Mouse (Mus musculus) forebrain, embryonic 11.5 days (tissue): ENCODE measurements around the gene Gpr137c. TPM values are rescaled to one million over a fixed set of nuclear protein-coding genes. Genes with fewer than 3 reads are reported as not detected.

Experiments
- ATAC-seq: fragments of 200-750 bp; cut with Nextera tagmentation; replicated peaks from 2 replicates; pipeline ENCODE4 v1.8.0; 2017; ENCODE audit warnings: moderate TSS enrichment; ENCODE audit not compliant: low FRiP score
- DNase-seq: peaks from one replicate; pipeline ENCODE4 v3.0.0-alpha.2; 2017; ENCODE audit warnings: low spot score
- H3K27ac ChIP-seq: fragments of 300-500 bp; sonication (generic); 2 replicates; pipeline ENCODE4 v1.5.1; 2014; ENCODE audit warnings: low read depth, low read length
- H3K27me3 ChIP-seq: fragments of 300-500 bp; sonication (generic); 2 replicates; pipeline ENCODE4 v1.6.1; 2014; ENCODE audit warnings: mild to moderate bottlenecking, low read length, mixed read lengths; ENCODE audit not compliant: control insufficient read depth, insufficient read depth
- H3K36me3 ChIP-seq: fragments of 300-500 bp; sonication (generic); 2 replicates; pipeline ENCODE4 v1.6.1; 2014; ENCODE audit warnings: mild to moderate bottlenecking, low read length, moderate library complexity, mixed read lengths; ENCODE audit not compliant: control insufficient read depth, insufficient read depth
- H3K4me1 ChIP-seq: fragments of 300-500 bp; sonication (generic); replicated peaks from 2 replicates; pipeline ENCODE4 v1.6.1; 2014; ENCODE audit warnings: low read length, mixed read lengths; ENCODE audit not compliant: control insufficient read depth, insufficient read depth
- H3K4me2 ChIP-seq: fragments of 300-500 bp; sonication (generic); 2 replicates; pipeline ENCODE4 v1.6.1; 2014; ENCODE audit warnings: low read depth, mild to moderate bottlenecking, low read length, moderate library complexity, mixed read lengths; ENCODE audit not compliant: severe bottlenecking
- H3K4me3 ChIP-seq: fragments of 300-500 bp; sonication (generic); 2 replicates; pipeline ENCODE4 v1.5.1; 2014; ENCODE audit warnings: low read depth, low read length
- H3K9ac ChIP-seq: fragments of 300-500 bp; sonication (generic); 2 replicates; pipeline ENCODE4 v1.6.1; 2014; ENCODE audit warnings: low read length
- H3K9me3 ChIP-seq: fragments of 300-500 bp; sonication (generic); 2 replicates; pipeline ENCODE4 v1.6.1; 2016; ENCODE audit warnings: low read length, mixed read lengths; ENCODE audit not compliant: control insufficient read depth
- WGBS: fragments of 180-500 bp; shearing (Covaris S2); extraction: QIAGEN DNeasy Blood & Tissue Kit; methylation state at CpG from one replicate; pipeline ENCODE4 v1.1.7; 2014; 5-methylcytosine and 5-hydroxymethylcytosine counted together
- polyA plus RNA-seq: library from polyadenylated mRNA; unstranded; fragments of >200 nt; fragmentation: Nextera tagmentation; extraction: Ambion mirVana; gene quantifications from 2 replicates; pipeline ENCODE4 v1.2.1, GENCODE M21; 2014

The Gpr137c gene
- 10.5 and 11.5 TPM in 2 replicates for polyA plus RNA-seq

GRCm38 (mm10) chr14:45219281-45220089 is at the start of gene Gpr137c:
Gene Gpr137c, plus strand, starts transcription at chr14:45219717.
- Histone ChIP-seq H3K4me3 (peak within 1 kb of the TSS; percentile 83), H3K36me3 (no peaks in the 10 kb centered on the region), H3K9me3 (no peaks in the 10 kb centered on the region), H3K27ac (peak within 1 kb of the TSS; percentile 94), H3K27me3 (no peaks in the 10 kb centered on the region), H3K9ac (peak within 1 kb of the TSS; percentile 95), H3K4me1 (no peaks in the 10 kb centered on the region; the same call in 1 of the 2 replicates), H3K4me2 (peak within 1 kb of the TSS; percentile 75)
- WGBS, result under 1% methylated on average over 59 of the region's 86 CpGs
- peak; percentile 98 for ATAC-seq
- peak; percentile 99 for DNase-seq

- Histone ChIP-seq H3K4me1 (no peaks in the 10 kb centered on the region), H3K9me3 (no peaks in the 10 kb centered on the region), H3K27ac (no peak overlapping the region), H3K27me3 (no peaks in the 10 kb centered on the region), H3K36me3 (no peaks in the 10 kb centered on the region), H3K9ac (no peak overlapping the region), H3K4me2 (no peak overlapping the region), H3K4me3 (no peak overlapping the region)
- no peak for DNase-seq
- WGBS, result 93% methylated on average over 5 of the region's 5 CpGs
- ATAC-seq, result no peak
Measured at GRCm38 (mm10) chr14:45172260-45172659, 47.3 kb upstream of the Gpr137c start.

GRCm38 (mm10) chr14:45175012-45175740 is 44.3 kb upstream of the Gpr137c start:
- DNase-seq (no peak), ATAC-seq (no peak)
- 84% methylated on average over 14 of the region's 14 CpGs for WGBS
- Histone ChIP-seq H3K9me3 (no peaks in the 10 kb centered on the region), H3K4me1 (no peaks in the 10 kb centered on the region), H3K36me3 (no peaks in the 10 kb centered on the region), H3K4me2 (no peak overlapping the region), H3K27me3 (no peaks in the 10 kb centered on the region), H3K27ac (no peak overlapping the region), H3K9ac (no peak overlapping the region), H3K4me3 (no peak overlapping the region)

GRCm38 (mm10) chr14:45179186-45179585 is 40.3 kb upstream of the Gpr137c start:
- Histone ChIP-seq H3K27ac (no peak overlapping the region), H3K9me3 (no peaks in the 10 kb centered on the region), H3K27me3 (no peaks in the 10 kb centered on the region), H3K36me3 (no peaks in the 10 kb centered on the region), H3K4me3 (no peak overlapping the region), H3K4me2 (no peak overlapping the region), H3K9ac (no peak overlapping the region), H3K4me1 (no peaks in the 10 kb centered on the region)
- DNase-seq, result no peak
- 84% methylated on average over 2 of the region's 2 CpGs for WGBS
- ATAC-seq, result no peak

- Histone ChIP-seq H3K4me1 (no peaks in the 10 kb centered on the region), H3K9ac (no peak overlapping the region), H3K4me2 (no peak overlapping the region), H3K27ac (no peak overlapping the region), H3K36me3 (no peaks in the 10 kb centered on the region), H3K4me3 (no peak overlapping the region), H3K9me3 (no peaks in the 10 kb centered on the region), H3K27me3 (no peaks in the 10 kb centered on the region)
- ATAC-seq, result no peak
- DNase-seq, result no peak
- 91% methylated on average over 2 of the region's 2 CpGs for WGBS
Measured at GRCm38 (mm10) chr14:45179606-45180005, 39.9 kb upstream of the Gpr137c start.

- no peak for ATAC-seq
- no peaks in the 10 kb centered on the region for H3K9me3 ChIP-seq
- H3K4me2 ChIP-seq, result no peak overlapping the region
- DNase-seq, result no peak
- H3K4me1 ChIP-seq, result no peaks in the 10 kb centered on the region
- H3K9ac ChIP-seq, result no peak overlapping the region
- H3K27ac ChIP-seq, result no peak overlapping the region
- H3K4me3 ChIP-seq, result no peak overlapping the region
- WGBS, result 89% methylated on average over 4 of the region's 4 CpGs
- no peaks in the 10 kb centered on the region for H3K27me3 ChIP-seq
- H3K36me3 ChIP-seq, result no peaks in the 10 kb centered on the region
Measured at GRCm38 (mm10) chr14:45181611-45182010, 37.9 kb upstream of the Gpr137c start.

- Histone ChIP-seq H3K9ac (no peak overlapping the region), H3K4me1 (no peaks in the 10 kb centered on the region), H3K9me3 (no peaks in the 10 kb centered on the region; the same call in 1 of the 2 replicates), H3K36me3 (no peaks in the 10 kb centered on the region), H3K4me3 (no peak overlapping the region), H3K27ac (no peak overlapping the region), H3K27me3 (no peaks in the 10 kb centered on the region), H3K4me2 (no peak overlapping the region)
- ATAC-seq, result no peak
- 78% methylated on average over 2 of the region's 2 CpGs for WGBS
- no peak for DNase-seq
Measured at GRCm38 (mm10) chr14:45190999-45191398, 28.5 kb upstream of the Gpr137c start.

- Histone ChIP-seq H3K9ac (no peak overlapping the region), H3K4me1 (no peaks in the 10 kb centered on the region), H3K4me2 (no peak overlapping the region), H3K27ac (no peak overlapping the region), H3K4me3 (no peak overlapping the region), H3K27me3 (no peaks in the 10 kb centered on the region), H3K36me3 (no peaks in the 10 kb centered on the region), H3K9me3 (no peaks in the 10 kb centered on the region)
- no peak for ATAC-seq
- DNase-seq, result no peak
Measured at GRCm38 (mm10) chr14:45200607-45201006, 18.9 kb upstream of the Gpr137c start.
